Mouse (Mus musculus) activated CD4-positive, CD25-positive, alpha-beta regulatory T cell, adult 4 months (primary cell): Measurements from ENCODE around the gene B4galnt3. TPM values are rescaled to one million over a fixed set of nuclear protein-coding genes. Genes with fewer than 3 reads are reported as not detected.
A peak's percentile ranks its signal among the peaks of the same experiment; 100 is the strongest.
"Not testable (repeated sequence)": the region's sequence is repeated elsewhere in the genome, so short reads cannot be mapped to it uniquely, and the experiment has no call there.

Experiments
- ATAC-seq: one replicate; pipeline ENCODE4 v1.8.0; 2017
- polyA plus RNA-seq, 2 experiments: library from polyadenylated mRNA; unstranded; fragments of 100-300 nt; shearing (Covaris generic); gene quantifications; one replicate each; pipeline ENCODE4 v1.2.1; 2017

The B4galnt3 gene
- polyA plus RNA-seq, result under 1 TPM in 1 of 2 experiments, not detected in 1; 0.13 TPM

DNA sequence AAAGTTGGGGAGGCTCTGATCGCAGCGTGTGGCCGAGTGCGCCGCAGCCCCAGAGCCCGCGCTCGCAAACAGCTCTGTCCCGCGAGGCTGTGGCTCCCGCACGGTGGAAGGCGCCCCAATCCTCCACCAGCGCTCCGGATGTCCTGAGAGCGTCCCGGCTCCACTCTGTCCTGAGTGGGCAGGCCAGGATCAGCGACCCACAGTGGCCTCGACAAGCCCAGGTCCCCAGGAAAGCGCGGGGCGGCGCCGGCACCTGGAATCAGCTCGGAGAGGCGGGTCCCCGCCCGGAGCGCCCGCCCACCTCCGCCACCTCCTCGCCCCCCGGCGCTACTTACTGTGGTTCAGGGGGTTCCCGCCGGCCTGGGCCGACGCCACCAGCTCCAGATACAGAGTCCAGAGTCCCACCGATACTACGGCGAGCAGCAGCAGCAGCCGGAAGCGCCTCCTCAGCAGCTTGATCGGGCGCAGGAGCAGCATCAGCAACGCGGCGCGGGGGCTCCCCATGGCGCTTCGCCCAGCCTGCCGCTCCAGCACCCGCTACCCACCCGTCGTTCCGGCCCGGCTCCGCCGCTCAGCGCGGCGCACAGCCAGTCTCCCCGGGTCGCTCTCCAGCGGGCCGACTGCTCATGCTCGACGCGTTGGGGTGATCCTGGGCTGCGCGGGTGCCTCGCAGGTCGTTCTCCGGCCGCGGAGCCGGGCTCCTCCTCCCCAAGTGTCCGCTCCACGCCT is at the start of gene B4galnt3, which contains the start of gene D330020A13Rik:
Gene B4galnt3, minus strand, starts transcription at position 504 of the 729 bp plus-strand sequence.
Gene D330020A13Rik, plus strand, starts transcription at position 309 of the 729 bp plus-strand sequence.
- ATAC-seq, result peak; percentile 61

DNA sequence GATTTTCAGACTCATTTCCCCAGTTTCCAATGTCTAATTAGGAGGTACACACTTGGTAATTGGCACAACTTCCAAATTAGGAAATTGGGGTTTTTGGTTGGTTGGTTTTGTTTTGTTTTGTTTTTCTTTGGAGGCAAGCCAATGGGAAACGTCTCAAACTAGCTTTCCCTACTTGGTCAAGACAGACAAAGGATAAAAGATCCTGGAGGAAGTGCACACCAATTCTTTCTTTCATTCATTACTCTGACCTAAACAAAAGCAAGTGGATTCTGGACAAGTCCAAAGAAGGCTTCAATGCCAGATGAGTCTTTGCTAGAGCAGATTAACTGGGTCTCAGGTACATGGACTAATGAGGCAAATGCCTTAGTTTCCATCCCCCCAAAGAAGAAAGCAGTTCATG is 49.6 kb upstream of the B4galnt3 start:
- no peak for ATAC-seq

DNA sequence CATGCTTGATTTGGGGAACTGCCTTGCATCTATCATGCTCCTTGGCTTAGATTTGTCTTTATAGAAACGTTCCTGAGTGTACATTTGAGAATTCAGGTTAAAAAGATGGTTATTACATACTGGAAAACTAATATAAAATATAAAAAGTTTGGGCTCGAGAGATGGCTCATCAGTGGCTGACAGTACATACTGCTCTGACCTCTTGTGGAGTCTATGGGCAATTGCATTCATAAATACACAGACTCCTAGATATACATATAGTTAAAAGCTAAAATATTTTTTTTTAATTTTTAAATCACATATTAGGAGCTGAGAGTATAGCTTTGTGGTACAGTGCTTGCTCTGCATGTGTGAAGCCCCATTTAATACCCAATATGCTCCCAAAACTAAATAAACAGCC is 38.0 kb upstream of the B4galnt3 start:
- ATAC-seq, result no peak

DNA sequence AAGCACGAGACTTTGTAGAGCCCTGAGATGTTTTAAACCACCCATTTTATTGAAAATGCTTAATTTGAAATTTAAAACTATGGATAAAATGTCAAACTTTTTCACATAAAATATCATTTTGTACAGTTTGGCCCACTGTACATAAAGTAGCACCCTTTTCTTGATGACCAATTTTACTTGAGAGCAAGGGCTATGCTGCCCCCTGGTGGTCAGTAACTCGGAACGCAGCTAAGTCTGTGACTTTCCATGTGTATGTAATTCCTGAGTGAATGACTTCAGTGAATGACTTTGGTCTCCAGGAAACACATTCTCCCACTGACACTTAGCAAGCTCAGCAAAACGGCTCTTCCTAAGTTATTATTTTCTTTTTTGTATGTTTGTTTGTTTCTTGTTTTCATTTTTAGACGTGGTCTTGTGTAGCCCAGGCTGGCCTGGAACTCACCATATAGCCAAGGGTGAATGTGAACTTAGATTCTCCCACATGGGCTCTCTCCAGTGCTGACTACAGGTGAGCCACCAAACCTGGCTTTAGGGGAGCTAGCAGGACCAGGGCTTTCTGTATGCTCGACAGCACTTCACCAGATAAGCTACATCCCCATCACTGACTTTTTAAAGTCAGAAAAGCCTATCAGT is 30.1 kb upstream of the B4galnt3 start:
- no peak for ATAC-seq

DNA sequence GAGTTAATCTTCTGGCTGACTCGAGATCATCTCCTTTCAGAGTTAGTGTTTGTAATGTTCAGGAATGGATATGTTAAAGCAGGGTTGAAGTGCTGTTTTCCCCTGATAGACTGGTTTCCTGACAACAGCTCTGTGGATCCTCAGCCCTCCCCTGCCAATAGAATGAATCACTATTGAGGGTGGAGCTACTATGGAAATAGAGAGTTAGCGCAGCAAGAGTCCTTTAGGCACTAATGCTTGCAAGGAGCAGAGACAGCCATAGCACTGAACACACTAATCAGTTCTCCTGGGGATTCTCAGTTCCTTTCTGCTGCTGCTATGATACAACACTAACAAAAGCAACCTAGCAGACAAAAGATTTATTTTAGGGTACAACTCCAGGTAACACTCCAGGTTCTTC is 26.0 kb upstream of the B4galnt3 start:
- ATAC-seq, result no peak

DNA sequence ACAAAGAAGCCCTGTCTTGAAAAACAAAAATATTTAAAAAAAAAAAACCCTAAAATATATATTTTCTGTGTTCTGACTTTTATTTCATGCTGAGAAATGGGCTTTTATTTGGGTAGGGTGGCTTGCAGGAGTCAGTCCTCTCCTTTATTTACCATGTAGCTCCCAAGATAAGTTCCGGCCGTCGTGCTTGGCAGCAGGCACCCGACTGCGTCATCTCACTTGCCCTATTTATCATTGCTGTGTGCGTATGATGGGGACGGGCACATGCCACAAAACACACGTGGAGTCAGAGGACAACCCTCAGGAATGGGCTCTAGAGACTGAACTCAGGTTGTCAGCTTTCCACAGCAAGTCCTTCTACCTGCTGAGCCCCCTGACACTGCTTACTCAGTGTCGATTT is 24.8 kb upstream of the B4galnt3 start:
- ATAC-seq, result no peak

DNA sequence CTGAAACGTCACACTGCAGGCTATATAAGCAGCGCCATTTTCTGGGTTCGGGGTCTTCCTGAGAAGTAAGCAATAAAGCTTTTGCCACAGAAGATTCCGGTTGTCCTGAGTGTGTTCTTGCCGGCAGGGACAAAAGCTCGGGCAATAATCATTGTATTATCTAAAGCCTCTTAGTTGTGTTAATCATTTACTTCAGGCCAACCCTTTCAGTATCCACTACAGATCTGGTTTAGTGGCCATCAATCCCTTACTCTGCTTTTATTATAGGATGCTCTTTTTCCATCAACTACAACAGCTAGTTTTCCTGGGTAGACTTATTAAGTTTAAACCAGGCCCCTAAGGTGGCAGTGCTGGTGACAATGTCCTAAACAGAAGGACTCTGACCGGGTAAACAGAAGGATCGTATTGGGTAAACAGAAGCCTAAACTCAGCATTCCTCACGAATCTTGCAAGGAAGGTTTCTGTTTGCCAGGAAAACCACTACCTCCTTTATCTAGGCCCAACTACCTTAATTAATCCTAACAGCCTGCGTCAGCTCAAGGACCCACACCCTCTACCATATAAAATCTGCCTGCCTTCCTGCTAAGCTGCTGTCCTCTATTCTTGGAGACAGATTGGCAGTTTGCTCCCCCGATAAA is 24.1 kb upstream of the B4galnt3 start:
- ATAC-seq, result no peak

DNA sequence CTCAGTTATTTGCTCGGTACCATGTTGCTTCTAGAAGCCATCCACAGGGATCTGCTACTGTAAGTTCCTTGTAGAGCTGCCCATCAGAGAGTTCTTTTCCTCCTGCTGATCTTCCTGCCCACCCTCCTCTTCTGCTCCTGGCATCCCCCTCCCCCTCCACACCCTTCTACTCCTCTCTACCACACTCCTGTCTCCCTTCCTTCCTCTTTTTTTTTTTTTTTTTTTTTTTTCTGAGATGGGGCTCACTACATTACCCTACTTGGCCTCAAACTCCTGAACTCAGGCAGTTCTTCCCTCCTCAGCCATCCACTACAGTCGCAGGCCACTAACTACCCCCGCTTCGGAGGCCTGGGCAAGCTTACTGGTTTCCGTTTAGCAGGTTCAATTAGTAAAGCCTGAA is 18.1 kb upstream of the B4galnt3 start:
- no peak for ATAC-seq

DNA sequence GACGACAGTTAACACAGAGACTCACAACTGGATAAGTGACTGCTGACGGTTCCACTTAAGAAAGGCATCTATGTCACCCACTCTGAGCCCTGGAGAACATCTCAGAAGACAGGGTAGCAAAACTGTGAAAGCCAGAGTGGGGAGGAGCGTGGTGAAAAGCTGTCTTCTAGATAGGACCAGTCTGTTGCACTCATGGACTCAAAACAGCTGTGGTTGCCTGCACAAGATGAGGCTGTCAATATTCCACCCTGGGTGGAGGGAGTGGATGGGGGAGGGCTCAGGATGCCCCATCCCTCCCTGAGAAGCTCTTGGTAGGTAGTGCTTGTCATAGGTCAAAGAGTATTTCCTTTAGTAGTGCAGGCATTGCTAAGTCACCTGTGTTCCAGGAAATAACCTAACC is 15.4 kb upstream of the B4galnt3 start:
- no peak for ATAC-seq

DNA sequence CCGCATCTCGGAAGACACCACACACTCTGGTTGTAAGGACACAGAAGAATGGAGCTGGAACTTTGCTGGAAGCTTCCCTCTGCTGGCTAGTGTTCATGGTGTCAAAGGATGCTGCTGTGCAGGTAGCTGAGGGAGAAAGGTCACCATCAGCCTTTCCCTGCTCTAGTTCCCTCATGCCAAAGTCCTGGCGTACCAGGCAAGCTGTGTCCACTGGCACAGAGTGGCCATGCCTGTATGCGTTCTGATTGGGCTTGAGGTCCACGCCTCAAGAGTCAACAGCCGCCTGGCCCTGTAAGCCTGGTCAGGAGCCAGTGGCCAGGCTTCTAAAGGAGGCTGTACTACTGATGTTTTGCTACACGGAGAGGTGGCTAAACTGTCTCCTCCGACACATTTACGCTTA is 15.0 kb upstream of the B4galnt3 start:
- no peak for ATAC-seq

DNA sequence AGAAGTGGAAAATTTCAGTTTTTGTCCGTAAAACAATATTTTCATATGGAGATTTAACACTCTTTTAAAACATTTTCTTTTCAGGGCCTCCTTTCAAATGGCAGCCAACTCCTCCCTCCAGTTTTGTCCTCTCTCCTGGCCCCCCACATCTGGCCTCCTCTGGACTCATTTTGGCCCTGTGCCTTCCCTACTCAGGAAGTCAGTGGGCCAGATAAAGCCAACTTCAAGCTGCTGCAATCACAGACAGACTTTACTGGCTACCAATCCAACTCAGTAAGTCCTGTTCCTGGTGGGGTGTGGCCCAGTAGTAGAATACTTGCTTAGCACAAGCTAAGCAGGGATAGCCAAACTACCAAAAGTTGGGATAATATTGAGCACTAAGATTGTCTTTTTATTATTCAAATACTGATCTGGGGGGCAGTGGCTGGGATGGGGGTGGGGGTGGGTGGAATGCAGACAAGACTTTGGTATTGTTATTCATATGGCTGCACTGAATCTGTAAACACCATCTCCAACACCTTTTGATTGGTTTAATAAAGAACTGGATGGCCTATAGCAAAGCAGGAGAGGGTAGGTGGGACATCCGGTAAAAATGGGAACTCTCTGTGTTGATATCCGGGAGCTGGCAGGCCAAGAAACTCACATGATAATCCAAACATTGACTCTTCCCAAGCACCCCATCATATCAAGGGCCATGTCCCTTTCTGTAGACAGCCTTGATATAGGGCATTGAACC is 12.7 kb upstream of the B4galnt3 start:
- no peak for ATAC-seq

DNA sequence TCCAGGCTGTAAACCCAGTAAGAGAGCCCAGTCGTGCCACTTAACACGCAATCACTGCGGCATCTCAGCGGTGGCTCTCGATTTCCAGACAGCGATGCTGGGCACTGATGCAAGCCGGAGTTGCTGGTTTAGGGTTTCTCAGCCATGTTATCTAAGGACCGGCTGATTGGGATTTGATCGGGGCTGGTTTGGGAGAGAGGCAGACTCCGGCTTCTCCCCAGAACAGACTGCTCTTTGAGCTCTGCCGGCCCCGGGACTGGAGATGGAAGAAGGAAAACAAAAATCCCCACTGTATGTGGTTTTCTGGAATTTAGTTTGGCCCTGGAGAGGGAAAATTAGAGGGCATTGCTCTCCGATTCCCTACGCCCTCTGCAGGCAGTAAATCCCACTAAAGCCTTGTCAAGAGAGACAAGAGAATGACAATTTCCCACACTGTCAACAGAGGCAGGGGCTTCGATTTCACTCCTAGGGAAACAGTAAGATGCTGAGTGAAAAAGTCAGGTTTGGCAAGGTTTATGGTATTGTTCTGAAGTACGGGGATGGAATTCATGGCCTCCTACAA is 8.5 kb upstream of the B4galnt3 start:
- ATAC-seq, result no peak

DNA sequence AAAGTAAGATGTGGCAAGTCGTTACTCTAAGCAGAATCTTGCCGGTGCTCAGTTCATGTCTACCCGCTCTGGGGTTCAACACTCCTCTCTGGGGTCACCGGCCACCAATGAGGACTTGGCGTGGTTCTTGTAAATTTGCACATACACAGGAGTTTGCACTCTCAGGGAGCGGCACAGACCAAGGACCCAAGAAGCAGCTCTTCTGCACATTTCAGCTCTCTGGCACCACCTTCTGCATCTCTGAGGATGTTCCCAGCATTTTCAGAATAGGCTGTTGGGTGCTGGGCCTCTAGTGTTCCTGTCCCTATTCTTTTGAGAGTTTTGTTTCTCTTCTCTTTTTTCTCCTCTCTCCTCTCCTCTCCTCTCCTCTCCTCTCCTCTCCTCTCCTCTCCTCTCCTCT is 6.8 kb upstream of the B4galnt3 start:
- no peak for ATAC-seq

DNA sequence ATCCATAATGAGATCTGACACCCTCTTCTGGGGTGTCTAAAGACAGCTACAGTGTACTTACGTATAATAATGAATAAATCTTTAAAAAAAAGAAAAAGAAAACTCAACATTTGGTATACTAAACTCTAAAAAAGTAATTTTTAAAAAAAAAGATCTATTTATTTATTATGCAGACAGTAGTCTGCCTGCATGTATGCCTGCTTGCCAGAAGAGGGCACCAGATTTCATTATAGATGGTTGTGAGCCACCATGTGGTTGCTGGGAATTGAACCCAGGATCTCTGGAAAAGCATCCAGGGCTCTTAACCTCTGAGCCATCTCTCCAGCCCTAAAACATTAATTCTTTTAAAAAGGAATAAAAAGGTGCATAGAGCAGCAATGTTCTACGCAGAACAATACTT is 2.2 kb upstream of the B4galnt3 start:
- not testable (repeated sequence) for ATAC-seq

DNA sequence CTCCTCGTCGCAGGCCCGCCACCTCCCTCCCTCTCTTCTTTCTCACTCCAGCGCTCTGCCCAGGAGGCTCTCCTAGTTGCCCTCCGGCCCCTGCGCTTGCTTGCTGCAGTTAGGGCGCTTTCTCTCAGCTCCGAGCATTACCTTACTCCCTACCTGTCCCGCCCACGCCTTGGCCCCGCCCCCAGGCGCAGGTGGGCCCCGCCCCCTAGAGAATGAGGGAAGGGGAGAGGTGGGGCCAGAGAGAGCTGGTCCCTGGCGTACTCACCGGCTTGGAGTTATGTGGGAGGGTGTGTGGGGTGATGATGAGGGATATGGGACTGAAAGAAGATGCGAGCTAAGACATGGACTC is 400 bp upstream of the B4galnt3 start:
- ATAC-seq, result no peak

DNA sequence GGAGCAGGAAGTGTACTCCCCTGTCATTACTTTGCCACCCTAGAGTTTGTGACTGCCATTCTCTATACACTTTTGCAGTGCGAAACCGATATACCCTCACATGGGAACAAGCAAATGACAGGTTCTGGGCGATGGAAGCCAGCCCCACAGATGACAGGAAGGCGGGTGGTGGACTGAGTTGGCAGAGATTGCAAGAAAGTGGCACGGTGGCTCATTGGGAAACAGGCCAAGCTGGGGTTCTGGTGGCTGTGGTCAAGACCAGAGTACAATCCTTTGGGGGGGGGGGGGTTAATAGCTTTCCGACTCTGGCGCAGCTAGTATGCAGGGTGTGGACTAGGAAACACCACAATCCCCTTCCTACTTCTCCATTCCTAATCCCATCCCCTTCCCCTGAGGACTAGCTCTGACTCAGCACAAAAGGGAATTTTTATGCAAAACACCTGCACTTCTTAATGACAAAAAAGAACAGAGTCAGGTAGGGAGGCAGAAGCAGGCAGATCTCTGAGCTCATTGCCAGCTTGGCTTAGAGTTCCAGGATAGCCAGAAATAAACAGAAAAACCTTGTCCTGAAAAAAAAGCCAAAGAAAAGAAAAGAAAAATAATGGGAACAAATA is 2.9 kb downstream of the B4galnt3 start:
- ATAC-seq, result no peak

DNA sequence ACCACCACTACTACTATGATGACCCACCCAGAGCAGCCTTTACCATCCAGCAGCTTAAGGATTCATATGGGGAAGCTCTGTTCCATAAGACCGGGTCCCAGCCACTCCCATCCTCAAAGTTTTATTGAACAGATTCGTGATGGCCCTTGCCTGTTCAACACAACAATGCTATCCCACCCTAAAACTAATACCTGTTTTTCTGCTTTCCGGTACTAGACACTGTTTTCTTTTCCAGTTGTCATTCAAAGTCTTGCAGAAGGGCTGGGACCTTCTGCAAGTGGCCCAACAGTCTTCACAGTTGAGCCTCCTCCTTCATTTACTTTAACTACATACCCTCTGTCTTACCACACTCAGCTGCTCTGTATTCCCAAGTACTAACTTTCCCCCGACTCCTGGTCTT is 4.9 kb downstream of the B4galnt3 start:
- ATAC-seq, result no peak

DNA sequence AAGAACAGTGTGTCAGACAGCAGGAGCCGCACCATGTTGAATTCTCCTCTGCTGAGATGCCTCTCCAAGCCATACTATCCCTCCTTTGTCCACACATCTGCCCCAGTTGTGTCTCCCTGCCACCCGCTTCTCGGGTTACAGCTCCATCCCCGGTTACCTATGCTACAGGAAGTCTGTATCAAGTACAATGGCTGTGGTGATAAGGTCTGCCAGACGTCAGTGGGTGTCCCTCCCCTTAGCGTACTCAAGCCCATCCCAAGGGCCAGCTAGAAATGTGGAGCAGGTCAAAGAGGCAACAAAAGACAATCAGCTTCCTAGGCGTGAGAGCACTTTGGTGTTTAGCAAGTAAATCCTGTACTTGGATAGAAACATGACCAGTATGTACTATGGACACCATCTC is 5.8 kb downstream of the B4galnt3 start:
- no peak for ATAC-seq

DNA sequence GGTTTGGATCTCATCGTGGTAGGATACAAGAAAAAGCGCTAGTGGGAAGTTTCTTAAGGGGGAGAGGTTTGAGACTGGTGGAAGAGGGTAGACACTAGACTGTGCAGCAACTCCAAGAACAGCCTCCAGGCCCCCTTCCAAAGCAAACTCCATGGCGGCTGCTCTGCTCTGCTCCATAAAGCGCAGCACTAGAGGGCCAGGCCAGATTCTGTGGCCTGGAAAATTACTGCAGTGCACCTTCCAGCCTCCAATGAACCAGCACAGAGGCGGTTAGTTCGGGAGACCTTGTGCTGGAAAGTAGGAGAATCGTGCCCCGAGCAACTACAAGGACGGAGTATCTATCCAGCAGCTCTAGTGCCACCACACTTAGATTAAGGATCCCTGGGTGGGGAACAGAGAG is 7.1 kb downstream of the B4galnt3 start:
- ATAC-seq, result no peak

DNA sequence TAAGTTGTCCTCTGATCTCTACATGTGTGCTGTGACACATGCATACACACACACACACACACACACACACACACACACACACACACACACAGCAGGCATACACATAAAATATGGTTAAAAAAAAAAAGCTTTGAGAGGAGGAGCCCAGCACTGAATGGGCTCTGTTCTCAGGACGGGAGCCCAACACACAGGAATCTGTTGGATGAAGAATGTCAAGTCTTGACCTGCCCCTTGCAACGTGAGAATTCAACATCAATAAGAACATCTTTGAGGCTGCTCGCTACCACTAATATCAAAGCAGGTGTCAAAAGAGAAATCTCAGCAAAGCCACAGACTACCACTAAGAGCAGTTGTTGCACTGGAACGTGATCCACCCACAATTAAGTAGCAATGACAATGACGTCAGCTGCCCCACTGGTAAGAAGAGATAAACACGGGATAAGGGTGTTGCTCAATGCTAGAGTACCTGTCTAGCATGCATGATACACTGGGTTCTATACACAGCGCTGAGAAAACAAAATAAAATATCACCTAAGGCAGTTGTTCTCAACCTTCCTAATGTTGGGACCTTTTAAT is 17.4 kb downstream of the B4galnt3 start:
- ATAC-seq, result no peak

DNA sequence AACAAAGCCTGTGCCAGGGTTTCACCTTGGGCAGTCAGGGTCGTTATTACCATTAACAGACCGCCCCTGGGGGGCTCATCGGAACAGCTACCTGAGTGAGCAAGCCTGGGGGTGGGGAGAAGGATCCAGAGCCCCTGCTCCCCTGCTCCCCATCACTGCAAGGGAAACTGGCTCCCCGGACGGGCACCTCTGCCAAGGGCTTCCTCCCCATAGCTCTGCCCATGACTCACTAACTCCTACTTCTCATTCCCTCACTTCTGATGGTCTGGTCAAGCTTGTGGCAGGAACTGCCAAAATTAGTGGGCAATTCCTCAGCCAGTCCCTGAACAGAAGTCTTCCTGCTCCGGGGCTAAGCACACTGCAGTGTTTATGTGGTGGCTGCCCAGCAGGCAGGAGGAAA is 19.1 kb downstream of the B4galnt3 start:
- ATAC-seq, result no peak

DNA sequence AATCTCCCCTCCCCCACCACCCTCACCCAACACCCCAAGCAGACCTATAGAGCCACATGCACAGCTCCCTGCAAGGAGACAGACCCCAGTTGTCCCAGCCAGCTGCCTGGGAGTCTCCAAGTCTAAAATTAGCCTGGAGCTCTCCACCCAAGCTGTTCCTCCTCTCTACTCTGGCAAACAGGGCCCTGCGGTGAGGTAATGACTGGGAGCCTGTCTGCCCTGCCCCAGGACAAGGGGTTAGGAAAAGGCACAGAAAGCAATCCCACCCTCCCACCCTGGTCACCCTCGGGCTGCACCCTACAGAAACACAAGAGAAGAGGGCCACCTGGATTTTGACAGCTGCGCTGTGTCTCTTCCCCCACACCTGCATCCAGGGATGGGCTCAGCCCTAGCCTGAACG is 19.5 kb downstream of the B4galnt3 start:
- ATAC-seq, result no peak
